Mouse (Mus musculus): ENCODE measurements around the gene Abtb2. TPM values are rescaled to one million over a fixed set of nuclear protein-coding genes. Genes with fewer than 3 reads are reported as not detected.

Gene Abtb2
- polyA plus RNA-seq, 1 experiment: 10.4 TPM

DNA sequence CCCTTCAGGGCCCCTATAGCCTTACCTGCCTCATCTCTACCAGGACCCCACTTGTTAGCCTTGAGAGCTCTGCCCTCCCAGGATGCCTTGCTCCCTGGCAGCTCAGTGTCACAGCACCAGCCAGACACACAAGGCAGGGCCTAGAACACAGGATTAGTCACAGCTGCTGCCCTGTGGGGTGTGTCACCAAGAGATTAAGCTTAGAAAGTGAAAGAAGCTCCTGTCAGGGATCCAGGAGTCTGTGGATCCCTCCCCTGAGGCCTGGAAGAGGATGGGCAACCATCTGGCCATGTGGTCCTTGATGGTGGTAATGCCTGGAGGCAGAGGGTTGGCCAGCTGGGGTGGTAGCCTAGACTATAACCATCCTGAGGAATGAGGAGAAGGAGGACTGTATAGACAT lies 121.0 kb downstream of the Abtb2 start:
- TF ChIP-seq POLR2A (IDR thresholded peaks at IDR 0.05; ENCODE audit: borderline replicate concordance, extremely low read depth, low read depth, low read length) (no peak), CTCF (IDR thresholded peaks at IDR 0.05; ENCODE audit: insufficient read depth, low read length) (no peak)
- Histone ChIP-seq H3K4me3 (replicated peaks; ENCODE audit: extremely low read depth, low read depth, low read length) (no peak overlapping the region), H3K4me1 (ENCODE audit: control insufficient read depth, insufficient read depth, low read length) (0 out of 2 replicates have a peak, but pooled peaks cover 5% of the 10 kb centered on the region)
- no peak for DNase-seq

DNA sequence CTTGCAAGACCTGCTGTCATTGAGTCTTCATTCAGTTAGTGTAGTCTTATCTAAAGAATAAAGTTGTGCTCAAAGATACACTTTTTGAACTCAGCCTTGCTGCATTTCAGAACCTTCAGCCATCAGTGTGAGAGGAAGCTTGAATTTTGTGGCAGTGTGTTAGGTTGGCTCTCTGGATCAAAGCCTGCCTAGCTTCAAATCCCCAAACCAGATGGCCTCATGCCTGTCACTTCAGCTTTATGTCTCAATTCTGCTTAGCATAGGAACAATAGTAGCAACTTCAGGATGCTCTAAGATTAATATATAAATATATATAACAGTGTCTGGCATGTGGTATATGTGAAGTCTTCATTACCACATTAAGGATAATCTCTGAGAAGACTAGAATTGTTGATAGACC lies 121.8 kb downstream of the Abtb2 start:
- DNase-seq: no peak
- H3K4me1 ChIP-seq (ENCODE audit: control insufficient read depth, insufficient read depth, low read length): 0 out of 2 replicates have a peak, but pooled peaks cover 2% of the 10 kb centered on the region
- no peak overlapping the region for H3K4me3 ChIP-seq (replicated peaks; ENCODE audit: extremely low read depth, low read depth, low read length)
- TF ChIP-seq CTCF (IDR thresholded peaks at IDR 0.05; ENCODE audit: insufficient read depth, low read length): no peak
- no peak for TF ChIP-seq POLR2A (IDR thresholded peaks at IDR 0.05; ENCODE audit: borderline replicate concordance, extremely low read depth, low read depth, low read length)

DNA sequence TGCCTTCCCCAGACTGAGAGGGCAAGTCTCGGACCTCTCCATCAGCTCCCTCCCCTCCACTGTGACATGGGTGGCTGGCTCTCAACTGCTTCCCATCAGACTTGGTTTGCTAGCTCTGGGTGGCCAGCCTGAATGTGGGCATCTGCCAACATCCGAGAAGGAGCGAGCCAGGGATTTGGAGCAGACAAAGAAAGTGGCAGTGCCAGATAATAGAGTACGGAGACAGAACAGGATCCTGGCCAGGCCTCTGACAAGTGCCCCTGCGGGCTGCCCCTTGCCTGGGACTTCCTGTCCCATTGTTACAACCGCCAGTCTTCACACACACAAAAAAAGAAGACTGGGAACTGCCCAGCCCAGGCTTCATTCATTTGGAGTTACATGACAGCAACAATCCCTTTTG lies 124.3 kb downstream of the Abtb2 start:
- 39% methylated on average over 6 of the region's 6 CpGs for WGBS
- DNase-seq: no peak
- Histone ChIP-seq H3K4me3 (replicated peaks; ENCODE audit: extremely low read depth, low read depth, low read length) (no peak overlapping the region), H3K4me1 (ENCODE audit: control insufficient read depth, insufficient read depth, low read length) (no peaks in the 10 kb centered on the region)
- no peak for TF ChIP-seq POLR2A (IDR thresholded peaks at IDR 0.05; ENCODE audit: borderline replicate concordance, extremely low read depth, low read depth, low read length)
- TF ChIP-seq CTCF (IDR thresholded peaks at IDR 0.05; ENCODE audit: insufficient read depth, low read length): no peak

DNA sequence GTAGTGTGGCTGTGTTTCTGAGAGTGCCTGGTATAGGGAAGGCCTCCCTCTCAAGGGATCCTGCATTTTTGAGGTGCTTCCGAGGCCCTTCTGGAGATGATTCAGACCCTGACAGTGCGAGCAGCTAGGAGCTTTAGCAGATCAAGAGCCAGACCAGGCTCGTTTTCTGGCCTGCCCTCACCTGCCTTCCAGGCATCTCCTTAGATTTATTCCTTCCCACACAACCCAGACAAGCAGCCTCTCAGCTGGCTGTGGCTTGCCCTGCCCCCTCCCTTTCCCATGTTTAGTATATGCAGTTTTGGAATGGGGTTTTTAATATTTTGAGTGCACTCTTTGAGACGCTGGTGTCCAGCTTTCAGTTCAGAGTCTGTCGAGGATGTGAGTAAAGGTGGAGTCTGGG lies 124.7 kb downstream of the Abtb2 start:
- Histone ChIP-seq H3K4me1 (ENCODE audit: control insufficient read depth, insufficient read depth, low read length) (no peaks in the 10 kb centered on the region), H3K4me3 (replicated peaks; ENCODE audit: extremely low read depth, low read depth, low read length) (no peak overlapping the region)
- no peak for DNase-seq
- 65% methylated on average over 5 of the region's 5 CpGs for WGBS
- TF ChIP-seq POLR2A (IDR thresholded peaks at IDR 0.05; ENCODE audit: borderline replicate concordance, extremely low read depth, low read depth, low read length) (no peak), CTCF (IDR thresholded peaks at IDR 0.05; ENCODE audit: insufficient read depth, low read length) (no peak)

DNA sequence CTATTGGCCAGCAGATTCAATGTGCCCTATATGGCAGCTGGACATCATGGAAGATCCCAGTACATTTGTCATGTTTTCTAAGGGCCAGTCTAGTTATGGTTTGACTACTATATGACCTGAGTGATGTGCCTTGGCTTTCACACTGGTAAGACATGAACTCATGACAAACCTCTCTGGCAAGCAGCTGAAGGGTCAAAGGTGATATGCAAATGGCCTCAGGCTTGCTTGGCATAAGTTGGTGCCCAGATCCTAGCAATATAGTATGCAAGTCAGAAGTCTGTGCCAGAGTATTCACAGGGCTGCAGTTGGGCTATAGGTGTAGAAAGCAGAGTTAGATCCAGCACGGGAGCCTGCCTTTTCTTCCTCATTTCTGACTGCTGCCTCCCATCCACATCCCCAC lies 125.2 kb downstream of the Abtb2 start:
- Histone ChIP-seq H3K4me3 (replicated peaks; ENCODE audit: extremely low read depth, low read depth, low read length) (no peak overlapping the region), H3K4me1 (ENCODE audit: control insufficient read depth, insufficient read depth, low read length) (no peaks in the 10 kb centered on the region; the same call in 1 of the 2 replicates)
- DNase-seq: no peak
- no peak for TF ChIP-seq POLR2A (IDR thresholded peaks at IDR 0.05; ENCODE audit: borderline replicate concordance, extremely low read depth, low read depth, low read length)
- TF ChIP-seq CTCF (IDR thresholded peaks at IDR 0.05; ENCODE audit: insufficient read depth, low read length): no peak
- WGBS: 84% methylated on average over 1 of the region's 1 CpGs

DNA sequence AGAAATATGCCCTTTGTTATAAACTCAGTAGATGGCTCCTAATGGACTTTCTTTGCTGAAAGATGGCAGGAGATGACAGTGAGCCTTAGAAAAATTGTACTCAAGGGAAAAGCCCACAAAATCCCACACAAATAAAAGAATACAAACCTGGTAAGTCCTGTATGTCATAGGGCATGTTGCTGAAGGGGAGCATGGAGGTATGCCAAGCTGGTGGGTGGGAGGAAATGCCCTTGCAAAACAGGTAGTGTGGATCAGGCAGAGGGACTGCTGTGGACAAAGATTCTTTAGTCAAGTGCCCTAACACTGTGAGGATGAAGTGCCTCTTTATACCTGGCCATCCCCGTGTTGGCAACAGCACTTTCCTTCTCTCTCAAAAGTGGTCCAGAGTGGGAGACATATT lies 126.7 kb downstream of the Abtb2 start:
- no peak for TF ChIP-seq CTCF (IDR thresholded peaks at IDR 0.05; ENCODE audit: insufficient read depth, low read length)
- TF ChIP-seq POLR2A (IDR thresholded peaks at IDR 0.05; ENCODE audit: borderline replicate concordance, extremely low read depth, low read depth, low read length): no peak

DNA sequence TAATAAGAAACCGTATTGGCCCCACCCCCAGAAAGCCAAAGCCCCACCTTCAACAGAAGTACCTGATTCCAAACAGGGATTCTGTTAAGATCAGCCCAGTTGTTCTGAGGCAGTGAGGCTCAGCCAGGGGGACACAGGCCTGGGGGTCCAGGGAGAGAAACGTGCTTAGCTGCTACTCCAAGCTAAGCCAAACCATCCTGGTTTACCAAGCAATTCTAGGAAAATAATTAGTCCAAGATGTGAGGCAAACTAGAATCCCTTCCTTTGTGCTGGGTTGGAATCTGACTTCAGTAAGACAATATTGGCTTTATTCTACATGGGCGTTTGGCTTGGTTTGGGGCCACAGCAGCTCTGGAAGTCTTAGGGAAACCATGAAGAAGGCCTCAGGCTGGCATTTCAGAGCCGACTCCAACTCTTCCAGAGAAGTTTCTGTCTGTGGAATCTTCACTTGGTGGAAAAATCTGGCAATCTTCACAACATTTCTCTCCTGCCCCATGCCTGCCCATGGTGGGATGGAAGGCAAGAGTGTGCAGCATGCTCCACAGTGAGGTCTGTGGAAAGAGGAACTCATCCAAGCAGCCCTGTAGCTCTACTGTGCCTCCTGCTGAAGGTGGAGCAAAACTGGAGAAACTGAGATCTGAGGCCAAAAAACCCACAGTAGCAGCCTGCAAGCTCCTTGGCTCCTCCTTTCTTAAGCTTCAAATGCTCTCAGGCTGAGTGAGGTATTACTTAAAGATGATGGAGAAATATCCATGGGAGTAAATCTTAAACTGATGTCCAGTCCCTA lies 128.9 kb downstream of the Abtb2 start:
- 89% methylated on average over 4 of the region's 4 CpGs for WGBS
- no peak for TF ChIP-seq CTCF (IDR thresholded peaks at IDR 0.05; ENCODE audit: insufficient read depth, low read length)
- no peak for TF ChIP-seq POLR2A (IDR thresholded peaks at IDR 0.05; ENCODE audit: borderline replicate concordance, extremely low read depth, low read depth, low read length)
- H3K4me1 ChIP-seq (ENCODE audit: control insufficient read depth, insufficient read depth, low read length): no peaks in the 10 kb centered on the region; the same call in 1 of the 2 replicates
- no peak for DNase-seq
- H3K4me3 ChIP-seq (replicated peaks; ENCODE audit: extremely low read depth, low read depth, low read length): no peak overlapping the region

More for the DNA sequence above, 126.7 kb downstream of the Abtb2 start:
- no peak for DNase-seq
- 81% methylated on average over 1 of the region's 1 CpGs for WGBS
- Histone ChIP-seq H3K4me3 (replicated peaks; ENCODE audit: extremely low read depth, low read depth, low read length) (no peak overlapping the region), H3K4me1 (ENCODE audit: control insufficient read depth, insufficient read depth, low read length) (no peaks in the 10 kb centered on the region; the same call in 1 of the 2 replicates)

DNA sequence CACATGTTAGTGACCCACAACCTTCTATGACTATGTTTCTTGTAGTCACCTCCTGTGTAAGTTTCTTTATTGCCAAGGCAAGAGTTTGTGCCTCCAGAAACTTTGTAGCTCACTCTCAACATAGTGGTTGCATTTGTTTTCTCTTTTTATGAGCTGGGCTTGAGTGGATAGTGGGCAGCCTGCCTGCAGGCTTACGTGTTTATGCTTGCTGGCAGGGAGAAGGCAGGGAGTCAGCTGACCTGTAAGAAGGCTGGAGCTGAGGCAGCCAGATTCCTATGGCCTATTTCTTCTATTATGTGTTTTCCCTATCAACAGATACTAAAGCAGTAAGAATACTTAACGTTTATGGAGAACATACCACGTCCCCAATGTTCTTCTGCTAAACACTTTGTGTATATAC lies 130.1 kb downstream of the Abtb2 start:
- H3K4me3 ChIP-seq (replicated peaks; ENCODE audit: extremely low read depth, low read depth, low read length): no peak overlapping the region
- DNase-seq: peak; percentile 48
- no peaks in the 10 kb centered on the region; the same call in 1 of the 2 replicates for H3K4me1 ChIP-seq (ENCODE audit: control insufficient read depth, insufficient read depth, low read length)
- WGBS: 45% methylated on average over 3 of the region's 3 CpGs
- TF ChIP-seq CTCF (IDR thresholded peaks at IDR 0.05; ENCODE audit: insufficient read depth, low read length): no peak
- no peak for TF ChIP-seq POLR2A (IDR thresholded peaks at IDR 0.05; ENCODE audit: borderline replicate concordance, extremely low read depth, low read depth, low read length)

DNA sequence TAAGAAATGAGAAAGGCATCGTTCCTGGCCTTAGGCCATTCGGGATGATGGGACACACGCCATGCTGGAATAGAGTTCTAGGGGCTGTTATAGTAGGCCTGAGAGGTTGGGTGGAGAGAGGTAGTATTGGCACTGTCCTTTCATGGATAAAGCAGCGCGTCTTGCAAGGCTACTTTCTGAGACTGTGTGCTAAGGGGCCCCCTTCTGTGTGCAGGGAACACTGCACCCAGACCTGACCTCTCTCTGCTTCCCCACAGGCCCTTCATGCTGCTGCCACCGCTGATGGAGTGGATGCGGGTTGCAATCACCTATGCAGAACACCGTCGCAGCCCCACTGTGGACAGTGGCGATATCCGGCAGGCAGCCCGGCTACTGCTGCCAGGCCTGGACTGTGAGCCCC lies 134.4 kb downstream of the Abtb2 start:
- DNase-seq: no peak
- TF ChIP-seq CTCF (IDR thresholded peaks at IDR 0.05; ENCODE audit: insufficient read depth, low read length) (0 out of 2 replicates have a peak, but pooled peaks have one; percentile 25), POLR2A (IDR thresholded peaks at IDR 0.05; ENCODE audit: borderline replicate concordance, extremely low read depth, low read depth, low read length) (no peak)
- Histone ChIP-seq H3K4me3 (replicated peaks; ENCODE audit: extremely low read depth, low read depth, low read length) (no peak overlapping the region), H3K4me1 (ENCODE audit: control insufficient read depth, insufficient read depth, low read length) (no peaks in the 10 kb centered on the region; the same call in 1 of the 2 replicates)
- 79% methylated on average over 12 of the region's 12 CpGs for WGBS

DNA sequence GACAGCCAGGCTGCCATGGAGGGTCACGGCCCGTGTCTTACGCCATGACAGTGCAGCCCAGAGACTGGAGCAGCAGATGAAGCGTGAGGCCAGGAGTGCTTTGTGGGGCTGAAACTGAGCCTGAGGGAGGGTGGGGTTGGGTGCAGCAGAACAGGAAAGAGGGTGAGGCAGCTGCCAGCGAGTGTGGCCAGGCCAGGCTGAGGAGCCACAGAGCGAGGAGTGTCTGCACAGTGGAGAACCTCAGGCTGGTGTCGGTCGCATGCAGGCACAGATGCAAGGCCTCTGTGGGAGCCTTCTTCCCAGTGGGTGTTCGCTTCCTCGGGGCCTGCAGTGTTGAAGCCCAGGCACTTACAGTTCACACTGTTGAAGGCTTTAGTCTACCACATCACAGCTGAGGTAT lies 137.2 kb downstream of the Abtb2 start:
- no peak overlapping the region for H3K4me3 ChIP-seq (replicated peaks; ENCODE audit: extremely low read depth, low read depth, low read length)
- H3K4me1 ChIP-seq (ENCODE audit: control insufficient read depth, insufficient read depth, low read length): no peaks in the 10 kb centered on the region
- WGBS: 70% methylated on average over 10 of the region's 10 CpGs
- no peak for DNase-seq
- no peak for TF ChIP-seq CTCF (IDR thresholded peaks at IDR 0.05; ENCODE audit: insufficient read depth, low read length)
- TF ChIP-seq POLR2A (IDR thresholded peaks at IDR 0.05; ENCODE audit: borderline replicate concordance, extremely low read depth, low read depth, low read length): no peak
